Mouse (Mus musculus) erythroblast, embryonic 14.5 days (primary cell): ENCODE data around the gene Dhx16. TPM values are rescaled to one million over a fixed set of nuclear protein-coding genes. Genes with fewer than 3 reads are reported as not detected.

Source experiments
- H3K27me3 ChIP-seq: 2 replicates; pipeline ENCODE4 v1.6.1; 2012; ENCODE audit warnings: inconsistent platforms; ENCODE audit not compliant: control insufficient read depth
- H3K36me3 ChIP-seq: 2 replicates; pipeline ENCODE4 v1.6.1; 2012; ENCODE audit warnings: mild to moderate bottlenecking, inconsistent platforms; ENCODE audit not compliant: control insufficient read depth
- H3K4me1 ChIP-seq: 2 replicates; pipeline ENCODE4 v1.6.1; 2012; ENCODE audit warnings: inconsistent platforms; ENCODE audit not compliant: control insufficient read depth
- H3K4me3 ChIP-seq: replicated peaks from 2 replicates; pipeline ENCODE3; 2012; ENCODE audit warnings: moderate library complexity, mild to moderate bottlenecking, inconsistent platforms
- H3K9me3 ChIP-seq: 2 replicates; pipeline ENCODE4 v1.6.1; 2012; ENCODE audit warnings: low read length, inconsistent platforms, mixed read lengths; ENCODE audit not compliant: control insufficient read depth
- GATA1 ChIP-seq: IDR thresholded peaks from 2 replicates; pipeline ENCODE4 v1.6.1; 2012; ENCODE audit warnings: low read length, inconsistent platforms, mixed read lengths
- TAL1 ChIP-seq: IDR thresholded peaks from 3 replicates; pipeline ENCODE4 v1.6.1; 2012; ENCODE audit warnings: low read length, inconsistent platforms, mixed read lengths
- polyA plus RNA-seq: library from polyadenylated mRNA; stranded (reverse); fragments of >175 nt; gene quantifications from 2 replicates; pipeline ENCODE4 v1.2.3, GENCODE M21; 2012

Gene Dhx16
- polyA plus RNA-seq, 1 experiment = 5.2 TPM

DNA sequence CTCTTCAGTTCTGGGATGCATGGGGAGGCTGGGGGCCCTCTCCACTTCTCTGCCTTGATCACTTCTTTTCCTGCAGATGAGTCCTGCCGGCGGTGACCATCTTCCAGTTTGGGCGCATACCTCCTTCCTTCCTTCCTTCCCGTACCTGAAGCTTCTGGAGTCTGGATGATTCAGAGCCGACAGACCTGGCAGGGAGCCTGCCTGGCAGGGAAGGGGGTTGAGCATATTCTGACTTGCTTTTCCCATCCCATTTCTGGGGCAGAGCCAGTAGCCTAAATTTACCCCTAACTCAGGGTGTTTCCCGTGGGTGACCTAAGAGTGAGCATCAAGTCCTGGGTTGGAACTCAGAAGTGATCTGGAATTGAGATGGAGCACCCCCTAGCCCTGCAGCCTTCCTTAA lies 4.9 kb upstream of the Dhx16 start:
- H3K36me3 ChIP-seq = no peaks in the 10 kb centered on the region; the same call in 1 of the 2 replicates
- H3K27me3 ChIP-seq = peaks cover 23% of the 10 kb centered on the region
- H3K4me1 ChIP-seq = peaks cover 25% of the 10 kb centered on the region
- TF ChIP-seq TAL1 (no peak), GATA1 (no peak)
- H3K4me3 ChIP-seq = no peak overlapping the region
- H3K9me3 ChIP-seq = peaks cover 6% of the 10 kb centered on the region

DNA sequence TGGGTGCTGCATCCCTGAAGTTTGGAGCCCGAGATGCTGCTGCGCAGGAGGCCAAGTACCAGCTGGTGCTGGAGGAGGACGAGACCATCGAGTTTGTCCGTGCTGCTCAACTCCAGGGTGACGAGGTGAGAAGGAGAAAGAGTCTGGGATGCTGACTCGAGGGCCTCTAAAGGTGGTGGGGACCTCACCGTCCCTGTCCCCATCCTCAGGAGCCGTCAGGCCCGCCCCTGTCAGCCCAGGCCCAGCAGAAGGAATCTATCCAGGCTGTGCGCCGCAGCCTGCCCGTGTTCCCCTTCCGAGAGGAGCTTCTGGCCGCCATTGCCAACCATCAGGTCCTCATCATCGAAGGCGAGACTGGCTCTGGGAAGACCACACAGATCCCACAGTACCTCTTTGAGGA lies 3.3 kb downstream of the Dhx16 start:
- Histone ChIP-seq H3K4me1 (peaks cover 28% of the 10 kb centered on the region), H3K9me3 (peaks cover 8% of the 10 kb centered on the region), H3K4me3 (no peak overlapping the region), H3K36me3 (peaks cover 72% of the 10 kb centered on the region), H3K27me3 (no peaks in the 10 kb centered on the region)
- no peak for TF ChIP-seq GATA1
- no peak for TF ChIP-seq TAL1

DNA sequence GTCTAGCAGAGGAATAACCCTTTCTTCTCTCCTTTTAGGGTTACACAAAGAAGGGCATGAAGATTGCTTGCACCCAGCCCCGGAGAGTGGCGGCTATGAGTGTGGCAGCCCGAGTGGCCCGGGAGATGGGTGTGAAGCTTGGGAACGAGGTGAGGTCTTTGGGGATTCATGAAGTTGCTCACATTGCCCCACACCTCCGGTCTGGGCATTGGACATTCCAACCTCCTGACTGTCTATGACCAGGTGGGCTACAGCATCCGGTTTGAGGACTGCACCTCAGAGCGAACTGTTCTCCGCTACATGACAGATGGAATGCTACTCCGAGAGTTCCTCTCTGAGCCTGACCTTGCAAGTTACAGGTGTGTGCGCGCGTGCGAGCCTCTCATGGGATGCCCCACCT lies 4.2 kb downstream of the Dhx16 start:
- H3K4me3 ChIP-seq = no peak overlapping the region
- TF ChIP-seq TAL1 (no peak), GATA1 (no peak)
- H3K36me3 ChIP-seq = peaks cover 80% of the 10 kb centered on the region
- no peaks in the 10 kb centered on the region for H3K27me3 ChIP-seq
- H3K4me1 ChIP-seq = peaks cover 28% of the 10 kb centered on the region
- H3K9me3 ChIP-seq = peaks cover 8% of the 10 kb centered on the region

DNA sequence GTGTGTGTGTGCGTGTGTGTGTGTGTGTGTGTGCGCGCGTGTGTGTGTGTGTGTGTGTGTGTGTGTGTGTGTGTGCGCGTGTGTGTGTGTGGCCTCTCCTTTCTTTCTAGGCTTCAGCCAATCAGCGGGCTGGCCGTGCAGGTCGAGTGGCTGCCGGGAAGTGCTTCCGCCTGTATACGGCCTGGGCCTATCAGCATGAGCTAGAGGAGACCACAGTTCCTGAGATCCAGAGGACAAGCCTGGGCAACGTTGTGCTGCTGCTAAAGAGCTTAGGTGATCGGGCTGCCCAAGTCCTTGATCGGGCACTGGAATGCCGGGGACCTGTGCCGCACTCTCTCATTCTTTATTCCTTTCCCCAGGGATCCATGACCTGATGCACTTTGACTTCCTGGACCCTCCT lies 8.1 kb downstream of the Dhx16 start:
- Histone ChIP-seq H3K36me3 (peaks cover 98% of the 10 kb centered on the region), H3K4me1 (peaks cover 4% of the 10 kb centered on the region; the same call in 1 of the 2 replicates), H3K4me3 (no peak overlapping the region), H3K27me3 (no peaks in the 10 kb centered on the region), H3K9me3 (no peaks in the 10 kb centered on the region; the same call in 1 of the 2 replicates)
- no peak for TF ChIP-seq TAL1
- no peak for TF ChIP-seq GATA1

DNA sequence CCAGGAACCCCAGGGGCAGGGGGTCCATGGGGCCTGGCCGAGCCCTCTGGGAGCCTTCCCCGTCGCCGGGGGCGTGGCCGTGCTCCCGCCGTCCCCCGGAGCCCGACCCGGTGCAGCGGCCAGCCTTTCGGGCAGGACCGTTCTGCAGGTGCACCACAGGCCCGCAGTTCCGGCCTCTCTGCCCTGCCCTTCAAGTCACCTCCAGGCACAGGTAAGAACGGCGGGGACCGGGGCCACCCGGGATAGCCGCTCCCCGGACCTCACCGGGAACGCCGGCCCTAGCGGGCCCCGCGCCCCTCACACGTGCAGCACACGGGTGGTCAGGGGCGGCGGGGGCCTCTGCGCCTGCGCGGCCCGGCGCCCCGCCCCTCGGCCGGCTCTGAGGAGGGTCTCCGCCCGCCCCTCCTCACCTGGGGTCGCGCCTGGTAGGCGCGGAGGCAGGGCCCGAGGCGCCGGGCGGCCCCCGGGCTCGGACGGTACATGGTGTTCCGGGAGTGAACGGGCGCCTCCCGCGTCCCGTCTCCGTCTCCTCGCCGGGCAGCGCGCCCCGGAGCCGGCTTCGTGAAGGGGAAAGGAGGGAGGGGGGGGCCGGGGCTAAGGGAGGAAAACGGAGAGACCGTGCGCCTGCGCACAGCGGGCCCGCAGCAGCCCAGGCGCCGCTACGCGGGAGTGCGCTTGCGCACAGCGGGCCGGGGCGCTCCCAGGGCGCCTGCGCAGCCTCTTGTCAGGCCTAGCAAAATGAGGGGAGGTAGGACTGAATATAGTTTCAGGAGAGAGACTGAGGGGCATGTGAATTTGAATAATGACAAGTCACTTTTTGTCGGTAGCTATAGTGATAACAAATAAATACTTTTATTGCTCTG lies 17.4 kb downstream of the Dhx16 start, which contains the start of gene 2310061I04Rik:
Gene 2310061I04Rik, minus strand, starts transcription at position 651 of the 863 bp plus-strand sequence.
- TF ChIP-seq TAL1 (no peak), GATA1 (no peak)
- no peaks in the 10 kb centered on the region for H3K9me3 ChIP-seq
- peaks cover 37% of the 10 kb centered on the region for H3K36me3 ChIP-seq
- peak within 1 kb of the TSS; percentile 91 for H3K4me3 ChIP-seq
- no peaks in the 10 kb centered on the region for H3K27me3 ChIP-seq
- peaks cover 43% of the 10 kb centered on the region for H3K4me1 ChIP-seq

DNA sequence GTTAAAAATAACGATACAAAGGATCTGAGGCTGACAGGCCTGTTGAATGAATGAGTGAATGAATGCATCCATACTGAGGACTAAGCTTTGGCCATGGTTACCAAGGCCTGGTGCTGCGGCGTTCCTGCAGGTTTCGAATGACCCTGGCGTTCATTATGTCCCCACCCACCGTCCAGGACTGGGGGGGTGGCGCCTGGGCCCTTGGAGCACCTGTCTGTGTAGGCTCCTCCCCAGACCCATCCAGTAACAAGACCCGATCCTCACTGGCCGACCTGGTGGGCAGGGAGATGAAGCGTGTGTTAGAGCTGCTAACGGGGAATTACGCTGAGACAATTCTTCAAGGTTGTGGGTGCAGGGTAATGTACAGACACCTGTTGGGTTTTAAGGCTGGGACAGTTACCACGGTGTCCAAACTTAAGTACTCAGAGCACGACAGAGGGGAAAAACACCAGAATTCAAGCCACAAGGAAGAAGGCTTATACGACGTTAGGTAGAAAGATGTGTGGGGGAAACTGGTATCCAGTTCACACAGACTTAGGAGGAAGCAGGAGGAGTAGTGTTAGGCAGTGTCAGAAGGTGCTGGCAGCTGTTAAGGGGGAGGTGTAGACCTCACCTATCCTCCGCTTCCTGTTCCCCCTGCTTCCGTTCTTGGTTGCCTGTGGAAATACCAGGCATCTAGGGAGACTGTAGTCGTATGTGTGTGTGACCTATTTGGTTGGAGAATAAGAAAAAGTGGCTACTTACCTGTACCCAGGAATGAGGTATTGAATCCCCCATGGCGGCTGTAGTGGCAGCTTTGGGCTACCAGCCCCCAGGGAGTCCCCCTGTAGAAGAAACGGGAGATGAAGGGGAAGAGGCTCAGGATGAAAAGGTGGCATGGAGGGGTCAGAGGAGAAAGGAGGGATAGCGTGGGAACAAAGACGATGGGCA lies 18.3 kb downstream of the Dhx16 start:
- H3K4me3 ChIP-seq = peak overlapping the region; percentile 91
- H3K36me3 ChIP-seq = peaks cover 32% of the 10 kb centered on the region
- no peaks in the 10 kb centered on the region for H3K9me3 ChIP-seq
- H3K4me1 ChIP-seq = peaks cover 43% of the 10 kb centered on the region
- TF ChIP-seq GATA1 (no peak), TAL1 (no peak)
- no peaks in the 10 kb centered on the region for H3K27me3 ChIP-seq

DNA sequence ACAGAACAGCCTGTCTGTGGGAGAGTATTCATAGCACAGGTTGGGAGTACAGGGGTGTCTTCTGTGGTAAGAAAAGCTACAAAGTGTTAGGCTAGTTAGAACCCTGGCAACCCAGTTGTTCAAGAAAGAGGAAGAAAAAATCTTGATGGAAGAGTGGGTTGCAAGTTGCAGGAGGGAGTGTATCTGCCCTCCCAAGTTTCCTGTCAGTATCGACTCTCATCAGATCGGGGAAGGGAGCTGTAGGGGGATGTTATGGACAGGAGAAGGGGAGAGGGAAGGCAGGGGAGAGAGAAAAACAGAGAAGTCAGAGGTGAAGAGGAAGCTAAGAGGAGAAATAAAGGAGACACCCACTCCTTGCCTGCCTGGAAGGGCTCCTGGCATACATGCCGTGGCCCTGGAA lies 21.0 kb downstream of the Dhx16 start:
- H3K4me3 ChIP-seq = no peak overlapping the region
- no peaks in the 10 kb centered on the region for H3K9me3 ChIP-seq
- no peaks in the 10 kb centered on the region for H3K27me3 ChIP-seq
- H3K36me3 ChIP-seq = peaks cover 25% of the 10 kb centered on the region
- TF ChIP-seq GATA1 (no peak), TAL1 (no peak)
- peaks cover 40% of the 10 kb centered on the region for H3K4me1 ChIP-seq

DNA sequence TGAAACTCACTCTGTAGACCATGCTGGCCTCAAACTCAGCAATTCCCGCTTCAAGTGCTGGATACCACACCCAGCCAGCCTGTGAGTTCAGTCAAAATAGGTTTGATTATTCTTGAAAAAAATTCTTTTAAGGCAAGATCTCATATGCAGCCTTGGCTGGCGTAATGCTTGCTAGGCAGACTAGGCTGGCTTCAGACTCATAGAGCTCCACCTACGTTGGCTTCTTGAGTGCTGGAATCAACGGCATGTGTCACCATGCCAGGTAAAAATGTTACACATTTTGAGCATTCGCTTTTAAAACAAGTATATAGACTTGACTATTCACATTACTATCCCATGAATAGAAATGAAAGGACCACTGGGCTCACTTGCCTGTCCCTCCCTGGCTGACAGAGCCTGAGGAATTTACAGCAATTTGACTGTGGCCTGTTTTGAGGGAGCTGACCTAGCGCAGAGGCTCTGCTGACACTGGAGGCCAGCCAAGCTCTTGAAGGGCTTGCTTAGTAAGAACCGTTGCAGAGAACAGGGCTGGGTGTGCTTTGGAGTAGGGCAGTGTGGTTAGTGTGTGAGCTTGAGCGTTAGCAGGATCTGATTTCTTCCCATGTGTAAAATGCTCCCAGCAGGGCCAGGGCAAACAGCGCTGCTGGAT lies 23.8 kb downstream of the Dhx16 start:
- peaks cover 36% of the 10 kb centered on the region for H3K36me3 ChIP-seq

More for the DNA sequence above, 23.8 kb downstream of the Dhx16 start:
- TF ChIP-seq GATA1 = no peak
- no peak for TF ChIP-seq TAL1
- Histone ChIP-seq H3K27me3 (no peaks in the 10 kb centered on the region), H3K9me3 (no peaks in the 10 kb centered on the region), H3K4me3 (no peak overlapping the region), H3K4me1 (peaks cover 18% of the 10 kb centered on the region)
